Comparison of ENCODE assay signal across 9 mouse cellular contexts in the genomic region with DNA sequence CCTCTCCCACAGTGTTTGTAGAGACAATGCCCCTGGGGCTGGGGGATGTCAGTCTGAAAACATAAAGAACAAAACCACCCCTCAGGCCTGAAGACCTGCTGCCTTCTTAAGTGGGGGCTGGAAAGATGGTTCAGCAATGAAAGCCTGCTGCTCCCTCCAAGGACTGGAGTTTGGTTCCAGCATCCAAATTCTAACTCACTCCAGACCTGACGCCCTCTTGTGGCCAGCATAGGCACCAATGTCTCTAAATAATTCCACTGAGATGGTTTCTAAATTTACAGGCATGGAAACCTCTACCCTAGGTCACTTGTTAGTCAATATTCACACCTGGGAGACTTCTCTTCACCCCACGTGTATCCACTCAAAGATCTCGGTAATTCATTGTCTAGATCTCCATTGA. TPM values are rescaled to one million over a fixed set of nuclear protein-coding genes. Genes with fewer than 3 reads are reported as not detected.
DNase-seq lines count a peak whose midpoint lies in the region; ATAC-seq and TF ChIP-seq lines count a peak whose summit lies in the region.
"Had no signal": no experiment of that assay in that cellular context is flagged by ENCODE, and none has a peak within 500 bp of the region (broad histone marks: within the 10 kb centered on the region; RNA-seq: fewer than 3 reads in every experiment).

No protein-coding gene starts in this region.

- H3K4me2 ChIP-seq in liver, postnatal 0 days (ENCODE audit: low read depth, low read length), result no peak overlapping the region
- H3K4me2 ChIP-seq in liver, embryonic 11.5 days, result no peak overlapping the region

- 0 out of 2 replicates have a peak, but pooled peaks cover 4% of the 10 kb centered on the region for H3K4me1 ChIP-seq in liver, postnatal 0 days (ENCODE audit: insufficient read depth)
- no peaks in the 10 kb centered on the region for H3K4me1 ChIP-seq in liver, embryonic 11.5 days (replicated peaks; ENCODE audit: control insufficient read depth, insufficient read depth, low read length)

- H3K27me3 ChIP-seq in liver, postnatal 0 days (ENCODE audit: insufficient read depth, low read length), result no peaks in the 10 kb centered on the region
- H3K27me3 ChIP-seq in liver, embryonic 11.5 days (replicated peaks; ENCODE audit: control insufficient read depth, insufficient read depth, low read length), result no peaks in the 10 kb centered on the region
- no peaks in the 10 kb centered on the region for H3K27me3 ChIP-seq in Patski

- H3K4me3 ChIP-seq in liver, postnatal 0 days (ENCODE audit: low read depth, low read length), result no peak overlapping the region
- H3K4me3 ChIP-seq in liver, embryonic 11.5 days (ENCODE audit: low read depth, low read length), result no peak overlapping the region

- 0 out of 2 replicates have a peak, but pooled peaks have one; percentile 34 for ATAC-seq in frontal cortex, adult (ENCODE audit: low TSS enrichment)
- ATAC-seq in liver, postnatal 0 days, result no peak
- ATAC-seq in liver, embryonic 11.5 days (replicated peaks; ENCODE audit: low FRiP score), result no peak
- ATAC-seq in Patski, result no peak
- peak; percentile 46; the same call in 1 of the 2 replicates for ATAC-seq in granulocyte monocyte progenitor cell, adult 5-6 weeks (replicated peaks; ENCODE audit: poor library complexity, severe bottlenecking)

- no peak for TF ChIP-seq EP300 in liver, postnatal 0 days (IDR thresholded peaks at IDR 0.05; ENCODE audit: low read depth)

- no peaks in the 10 kb centered on the region for H3K9me3 ChIP-seq in liver, postnatal 0 days (ENCODE audit: low read length)
- H3K9me3 ChIP-seq in liver, embryonic 11.5 days (ENCODE audit: control insufficient read depth, low read length), result no peaks in the 10 kb centered on the region

- in situ Hi-C loops in Patski (cut with MboI; ENCODE audit: low pct_unique_long_range_greater_than_20kb), result no loop called here

- H3K27ac ChIP-seq in liver, postnatal 0 days (ENCODE audit: low read depth), result no peak overlapping the region
- H3K27ac ChIP-seq in liver, embryonic 11.5 days (ENCODE audit: low read depth, low read length), result no peak overlapping the region

- WGBS in liver, postnatal 0 days (ENCODE audit: insufficient replicate concordance), result 16% methylated on average over 3 of the region's 3 CpGs
- WGBS in liver, embryonic 11.5 days, result 27% methylated on average over 3 of the region's 3 CpGs

- POLR2A ChIA-PET in Patski (lab: Charles Lee), result no interaction called here

- DNase-seq in frontal cortex, postnatal 25 days (ENCODE audit: low spot score in 2 of 2), result no peak
- DNase-seq in liver, postnatal 0 days, result peak; percentile 31
- DNase-seq in liver, embryonic 11.5 days (ENCODE audit: low spot score), result no peak
- DNase-seq in Patski (ENCODE audit: low read depth, low spot score), result no peak
- DNase-seq in thymus, postnatal 4 days, result peak; percentile 53
- no peak for DNase-seq in spleen, postnatal 14 days (ENCODE audit: low spot score in 2 of 2)

- CTCF ChIA-PET in Patski (lab: Charles Lee), result no interaction called here

- H3K36me3 ChIP-seq in liver, postnatal 0 days (replicated peaks; ENCODE audit: insufficient read depth, low read length), result no peaks in the 10 kb centered on the region
- no peaks in the 10 kb centered on the region for H3K36me3 ChIP-seq in liver, embryonic 11.5 days (ENCODE audit: control insufficient read depth, insufficient read depth, low read length)

- peak; percentile 64 for TF ChIP-seq CTCF in liver, postnatal 0 days (IDR thresholded peaks at IDR 0.05; ENCODE audit: low read depth)
- peak; percentile 64 for TF ChIP-seq CTCF in Patski (IDR thresholded peaks at IDR 0.05)

- no peak overlapping the region for H3K9ac ChIP-seq in liver, postnatal 0 days (replicated peaks)
- no peak overlapping the region for H3K9ac ChIP-seq in liver, embryonic 11.5 days (ENCODE audit: low read depth, low read length)

RNA-seq across cellular contexts. Expression of a gene that starts 18.4 kb away (rescaled TPM):
- not detected in 2 replicates for polyA plus RNA-seq in liver, postnatal 0 days (2015; fragmentation: Nextera tagmentation; extraction: Ambion mirVana)
- not detected in 2 replicates for polyA plus RNA-seq in liver, embryonic 11.5 days (2014; fragmentation: Nextera tagmentation; extraction: Ambion mirVana)
- polyA plus RNA-seq in Patski (2021), result 0.05 TPM
- not detected in 2 replicates for total RNA-seq in granulocyte monocyte progenitor cell, adult 5-6 weeks (2014; fragmentation: Nextera tagmentation)
- total RNA-seq in granulocyte monocyte progenitor cell, adult 5-6 weeks (2017), result not detected in 2 replicates
- total RNA-seq: heart, postnatal 36 days had no signal

RNA-seq across cellular contexts. Expression of a gene that starts 19.8 kb away (rescaled TPM):
- polyA plus RNA-seq in liver, postnatal 0 days (2015; fragmentation: Nextera tagmentation; extraction: Ambion mirVana), result not detected in 2 replicates
- polyA plus RNA-seq in liver, embryonic 11.5 days (2014; fragmentation: Nextera tagmentation; extraction: Ambion mirVana), result not detected in 2 replicates
- not detected for polyA plus RNA-seq in Patski (2021)
- not detected in 2 replicates for total RNA-seq in granulocyte monocyte progenitor cell, adult 5-6 weeks (2014; fragmentation: Nextera tagmentation)
- not detected in 2 replicates for total RNA-seq in granulocyte monocyte progenitor cell, adult 5-6 weeks (2017)
- total RNA-seq: heart, postnatal 36 days had no signal

RNA-seq across cellular contexts. Expression of a gene that starts 21.7 kb away (rescaled TPM):
- polyA plus RNA-seq in liver, postnatal 0 days (2015; fragmentation: Nextera tagmentation; extraction: Ambion mirVana), result not detected in 2 replicates
- polyA plus RNA-seq in liver, embryonic 11.5 days (2014; fragmentation: Nextera tagmentation; extraction: Ambion mirVana), result not detected in 2 replicates
- not detected for polyA plus RNA-seq in Patski (2021)
- not detected in 2 replicates for total RNA-seq in granulocyte monocyte progenitor cell, adult 5-6 weeks (2014; fragmentation: Nextera tagmentation)
- total RNA-seq in granulocyte monocyte progenitor cell, adult 5-6 weeks (2017), result not detected in 2 replicates
- total RNA-seq: heart, postnatal 36 days had no signal

Comparison
In these comparisons a context has a peak if more than half of its experiments do, and no peak if none do; other contexts are left out.
1. DNase-seq: peak in liver, postnatal 0 days (single experiment) and thymus, postnatal 4 days (single experiment); none in frontal cortex, postnatal 25 days (0 of 2), liver, embryonic 11.5 days (single experiment), Patski (single experiment) and spleen, postnatal 14 days (0 of 2).
2. ATAC-seq: peak in frontal cortex, adult (single experiment) and granulocyte monocyte progenitor cell, adult 5-6 weeks (single experiment); none in liver, postnatal 0 days (single experiment), liver, embryonic 11.5 days (single experiment) and Patski (single experiment).